Mouse (Mus musculus): ENCODE data around the gene Rubcn. TPM values are rescaled to one million over a fixed set of nuclear protein-coding genes. Genes with fewer than 3 reads are reported as not detected.

The Rubcn gene
- polyA plus RNA-seq (2014; fragmentation: Illumina TruSeq; extraction: RNeasy Lipid Tissue Mini Kit (QIAGEN cat#74804); ENCODE audit: low read depth, low replicate concordance), result 19.2 TPM

GRCm38 (mm10) chr16:32877343-32878156 lies at the start of gene Rubcn, which contains the start of gene Fyttd1:
Gene Rubcn (minus strand): TSS chr16:32877766.
Gene Fyttd1 (plus strand): TSS chr16:32877500.

GRCm38 (mm10) chr16:32913937-32914881 lies 36.6 kb upstream of the Rubcn start, which contains the start of gene Lrch3:
Gene Lrch3 (plus strand): TSS chr16:32914100.

GRCm38 (mm10) chr16:32810321-32810720 lies 67.2 kb downstream of the Rubcn start, which contains the start of gene Smbd1:
Gene Smbd1 (minus strand): TSS chr16:32810477.

GRCm38 (mm10) chr16:32797426-32797689 lies 80.2 kb downstream of the Rubcn start, which contains the start of gene Muc20:
Gene Muc20 (minus strand): TSS chr16:32797435.

Other genes starting within 250 kb of the Rubcn start
- 0.90 TPM for gene Tnk2, start 233.9 kb downstream of the Rubcn start, polyA plus RNA-seq (2014; fragmentation: Illumina TruSeq; extraction: RNeasy Lipid Tissue Mini Kit (QIAGEN cat#74804); ENCODE audit: low read depth, low replicate concordance)
- 11.9 TPM for gene Muc4, start 141.9 kb downstream of the Rubcn start, polyA plus RNA-seq (2014; fragmentation: Illumina TruSeq; extraction: RNeasy Lipid Tissue Mini Kit (QIAGEN cat#74804); ENCODE audit: low read depth, low replicate concordance)
- 0.83 TPM for gene Muc20, start 80.3 kb downstream of the Rubcn start, polyA plus RNA-seq (2014; fragmentation: Illumina TruSeq; extraction: RNeasy Lipid Tissue Mini Kit (QIAGEN cat#74804); ENCODE audit: low read depth, low replicate concordance)
- not detected for gene Smbd1, start 67.3 kb downstream of the Rubcn start, polyA plus RNA-seq (2014; fragmentation: Illumina TruSeq; extraction: RNeasy Lipid Tissue Mini Kit (QIAGEN cat#74804); ENCODE audit: low read depth, low replicate concordance)
- 695 TPM for gene Fyttd1, start 266 bp downstream of the Rubcn start, polyA plus RNA-seq (2014; fragmentation: Illumina TruSeq; extraction: RNeasy Lipid Tissue Mini Kit (QIAGEN cat#74804); ENCODE audit: low read depth, low replicate concordance)
- gene Lrch3, start 36.3 kb upstream of the Rubcn start, polyA plus RNA-seq (2014; fragmentation: Illumina TruSeq; extraction: RNeasy Lipid Tissue Mini Kit (QIAGEN cat#74804); ENCODE audit: low read depth, low replicate concordance), result 21.8 TPM
- gene Iqcg, start 178.5 kb upstream of the Rubcn start, polyA plus RNA-seq (2014; fragmentation: Illumina TruSeq; extraction: RNeasy Lipid Tissue Mini Kit (QIAGEN cat#74804); ENCODE audit: low read depth, low replicate concordance), result 192 TPM
- 524 TPM for gene Rpl35a, start 178.7 kb upstream of the Rubcn start, polyA plus RNA-seq (2014; fragmentation: Illumina TruSeq; extraction: RNeasy Lipid Tissue Mini Kit (QIAGEN cat#74804); ENCODE audit: low read depth, low replicate concordance)
- gene Lmln, start 184.8 kb upstream of the Rubcn start, polyA plus RNA-seq (2014; fragmentation: Illumina TruSeq; extraction: RNeasy Lipid Tissue Mini Kit (QIAGEN cat#74804); ENCODE audit: low read depth, low replicate concordance), result 5.2 TPM

Data from testis, adult 10 weeks (tissue).